Mouse (Mus musculus) ES-E14 (cell line): ENCODE measurements around the gene Clstn3.

ENCODE experiments used
- CHD2 ChIP-seq: IDR thresholded peaks from 2 replicates; pipeline ENCODE4 v1.6.1; 2014; ENCODE audit warnings: mild to moderate bottlenecking, low read depth, low read length, inconsistent platforms
- HCFC1 ChIP-seq: IDR thresholded peaks from 2 replicates; pipeline ENCODE4 v1.6.1; 2012; ENCODE audit warnings: low read length, inconsistent platforms, borderline replicate concordance; ENCODE audit not compliant: insufficient read depth
- MAFK ChIP-seq: IDR thresholded peaks from 2 replicates; pipeline ENCODE4 v1.6.1; 2014; ENCODE audit warnings: mild to moderate bottlenecking, low read depth, low read length, inconsistent platforms; ENCODE audit not compliant: insufficient read depth
- ZC3H11A ChIP-seq: IDR thresholded peaks from 2 replicates; pipeline ENCODE4 v1.6.1; 2012; ENCODE audit warnings: low read depth, mild to moderate bottlenecking, inconsistent platforms, low read length, borderline replicate concordance
- ZNF384 ChIP-seq: IDR thresholded peaks from 2 replicates; pipeline ENCODE4 v1.6.1; 2012; ENCODE audit warnings: low read depth, low read length, inconsistent platforms

DNA sequence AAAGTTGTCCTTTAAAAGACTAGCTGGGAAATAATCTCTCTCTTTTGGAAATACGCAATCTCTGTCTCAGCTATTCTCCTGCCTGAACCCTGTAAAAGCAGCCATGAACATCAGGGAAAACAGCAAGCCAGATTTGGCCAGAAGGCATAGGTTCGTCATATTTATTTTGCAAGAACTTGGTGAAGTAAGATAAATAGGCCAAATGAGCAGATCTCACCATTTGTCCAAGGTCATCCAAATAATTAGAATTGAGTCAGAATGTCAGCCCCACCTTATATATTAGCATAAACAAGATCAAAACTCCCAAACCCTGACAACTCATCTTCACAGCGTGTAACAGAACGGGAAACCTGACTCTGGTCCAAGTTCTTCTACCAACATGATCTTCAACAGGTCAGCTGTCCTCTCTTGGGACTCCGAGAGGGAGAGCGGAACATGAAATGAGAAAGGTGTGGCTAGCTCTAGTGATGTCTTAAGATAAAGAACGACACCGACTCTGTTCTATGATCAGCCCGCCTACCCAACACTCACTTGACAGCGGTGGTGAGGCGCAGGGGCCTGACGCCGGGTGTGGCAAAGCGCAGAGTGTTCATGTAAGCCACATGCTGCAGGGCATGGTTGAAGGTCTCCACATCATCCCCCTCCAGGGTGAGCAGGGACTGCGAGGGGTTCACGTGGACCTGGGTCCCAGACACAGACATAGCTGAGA lies 15.5 kb downstream of the Clstn3 start:
- TF ChIP-seq ZC3H11A = no peak
- TF ChIP-seq HCFC1 = no peak
- TF ChIP-seq MAFK = no peak
- no peak for TF ChIP-seq CHD2
- no peak for TF ChIP-seq ZNF384
